In genomic region chr17:35017706-35018030, GRCm38 (mm10) we compare ENCODE assay signal across 21 mouse cellular contexts. TPM values are rescaled to one million over a fixed set of nuclear protein-coding genes. Genes with fewer than 3 reads are reported as not detected.
A peak's percentile ranks its signal among the peaks of the same experiment; 100 is the strongest.
DNase-seq lines count a peak whose midpoint lies in the region; ATAC-seq and TF ChIP-seq lines count a peak whose summit lies in the region.
"Had no signal": no experiment of that assay in that cellular context is flagged by ENCODE, and none has a peak within 500 bp of the region (broad histone marks: within the 10 kb centered on the region; RNA-seq: fewer than 3 reads in every experiment).

No protein-coding gene starts in this region.

- H3K4me3 ChIP-seq in cerebellum, adult 2 months (replicated peaks; ENCODE audit: insufficient read depth, low read depth, low read length), result peak overlapping the region; percentile 7
- 0 out of 2 replicates have a peak overlapping the region, but pooled peaks have one; percentile 1 for H3K4me3 ChIP-seq in midbrain, embryonic 10.5 days
- H3K4me3 ChIP-seq in midbrain, embryonic 15.5 days, result no peak overlapping the region
- H3K4me3 ChIP-seq in limb, embryonic 10.5 days, result no peak overlapping the region
- H3K4me3 ChIP-seq: heart, embryonic 12.5 days; hindbrain, embryonic 10.5 days; intestine, embryonic 15.5 days had no signal

- H3K4me2 ChIP-seq in midbrain, embryonic 15.5 days, result no peak overlapping the region
- H3K4me2 ChIP-seq: heart, embryonic 12.5 days; hindbrain, embryonic 14.5 days; intestine, embryonic 15.5 days had no signal

- 0 out of 2 replicates have a peak overlapping the region, but pooled peaks have one; percentile 18 for H3K27ac ChIP-seq in cerebellum, adult 2 months (ENCODE audit: insufficient read depth, low read length)
- no peak overlapping the region for H3K27ac ChIP-seq in midbrain, embryonic 10.5 days (replicated peaks)
- no peak overlapping the region for H3K27ac ChIP-seq in midbrain, embryonic 15.5 days
- no peak overlapping the region for H3K27ac ChIP-seq in limb, embryonic 10.5 days
- H3K27ac ChIP-seq: hindbrain, embryonic 10.5 days; hindbrain, embryonic 14.5 days; intestine, embryonic 15.5 days had no signal

- H3K4me1 ChIP-seq in cerebellum, adult 2 months (ENCODE audit: control insufficient read depth, insufficient read depth, low read length), result peaks cover 39% of the 10 kb centered on the region
- H3K4me1 ChIP-seq in midbrain, embryonic 10.5 days, result peaks cover 20% of the 10 kb centered on the region
- peaks cover 9% of the 10 kb centered on the region for H3K4me1 ChIP-seq in midbrain, embryonic 15.5 days
- H3K4me1 ChIP-seq in limb, embryonic 10.5 days, result peaks cover 12% of the 10 kb centered on the region

- no peak overlapping the region for H3K9ac ChIP-seq in midbrain, embryonic 15.5 days
- H3K9ac ChIP-seq: heart, embryonic 12.5 days; hindbrain, embryonic 14.5 days; intestine, embryonic 15.5 days had no signal

- no peak for ATAC-seq in cerebellum, adult (ENCODE audit: insufficient number of reproducible peaks, low FRiP score, low TSS enrichment)
- no peak for ATAC-seq in midbrain, embryonic 15.5 days (replicated peaks)
- ATAC-seq: activated CD4-positive, CD25-positive, alpha-beta regulatory T cell, adult 4 months; forebrain, embryonic 16.5 days; intestine, embryonic 15.5 days; Patski had no signal

- intact Hi-C loops in left cerebral cortex, postnatal 25 days (cut with DNase I), result no loop called here

- no peak for TF ChIP-seq CTCF in cerebellum, adult 2 months (IDR thresholded peaks at IDR 0.05; ENCODE audit: borderline replicate concordance, insufficient read depth, low read depth, low read length)

- TF ChIP-seq POLR2A in cerebellum, adult 2 months (IDR thresholded peaks at IDR 0.05; ENCODE audit: borderline replicate concordance, insufficient read depth, low read length), result no peak

- H3K9me3 ChIP-seq in midbrain, embryonic 10.5 days (replicated peaks), result no peaks in the 10 kb centered on the region
- no peaks in the 10 kb centered on the region for H3K9me3 ChIP-seq in midbrain, embryonic 15.5 days
- no peaks in the 10 kb centered on the region for H3K9me3 ChIP-seq in limb, embryonic 10.5 days (replicated peaks)
- H3K9me3 ChIP-seq: heart, embryonic 12.5 days; hindbrain, embryonic 10.5 days; intestine, embryonic 15.5 days had no signal

- peaks cover 67% of the 10 kb centered on the region for H3K36me3 ChIP-seq in midbrain, embryonic 10.5 days
- H3K36me3 ChIP-seq in midbrain, embryonic 15.5 days (replicated peaks), result peaks cover 17% of the 10 kb centered on the region; the same call in 1 of the 2 replicates
- H3K36me3 ChIP-seq in limb, embryonic 10.5 days, result peaks cover 57% of the 10 kb centered on the region

- H3K27me3 ChIP-seq in cerebellum, adult 2 months (ENCODE audit: control insufficient read depth, insufficient read depth, low read length), result no peaks in the 10 kb centered on the region
- no peaks in the 10 kb centered on the region for H3K27me3 ChIP-seq in midbrain, embryonic 10.5 days (ENCODE audit: low read depth, poor library complexity, severe bottlenecking)
- H3K27me3 ChIP-seq in midbrain, embryonic 15.5 days (replicated peaks), result no peaks in the 10 kb centered on the region
- no peaks in the 10 kb centered on the region for H3K27me3 ChIP-seq in limb, embryonic 10.5 days (ENCODE audit: low read depth, poor library complexity, severe bottlenecking)
- H3K27me3 ChIP-seq: CH12.LX; intestine, embryonic 15.5 days; Patski had no signal

- 20% methylated on average over 14 of the region's 14 CpGs for WGBS in cerebellum, adult 2 months
- WGBS in midbrain, embryonic 10.5 days, result 75% methylated on average over 14 of the region's 14 CpGs
- 75% methylated on average over 14 of the region's 14 CpGs for WGBS in midbrain, embryonic 15.5 days
- WGBS in limb, embryonic 10.5 days, result 74% methylated on average over 14 of the region's 14 CpGs

- peak; percentile 29 to 49 for DNase-seq in cerebellum, adult 2 months
- DNase-seq in heart, adult 11 months, result peak; percentile 89
- no peak for DNase-seq in heart, adult 18-20 months
- no peak for DNase-seq in midbrain, embryonic 10.5 days (ENCODE audit: low spot score)
- peak; percentile 28 for DNase-seq in limb, embryonic 10.5 days (ENCODE audit: low spot score)
- no peak for DNase-seq in left cerebral cortex, postnatal 25 days (ENCODE audit: low spot score in 2 of 2)
- DNase-seq: adrenal gland, postnatal 14 days; kidney, adult 18-20 months had no signal

RNA-seq across cellular contexts. Expression of gene Vwa7, which starts 1.3 kb away (rescaled TPM):
- polyA plus RNA-seq in cerebellum, adult 2 months (2012; rRNA removed), result 25.5 and 30.1 TPM in 2 replicates
- 10 to 100 TPM; 13.1 to 14.1 TPM for total RNA-seq in heart, adult 18-20 months (2021)
- 0.19 and 0.28 TPM in 2 replicates for polyA plus RNA-seq in midbrain, embryonic 10.5 days (2016; fragmentation: Nextera tagmentation; extraction: Ambion mirVana)
- polyA plus RNA-seq in midbrain, embryonic 15.5 days (2015; fragmentation: Nextera tagmentation; extraction: Ambion mirVana), result 0.06 and 0.15 TPM in 2 replicates
- 0.15 and 0.23 TPM in 2 replicates for polyA plus RNA-seq in limb, embryonic 10.5 days (2016; fragmentation: Nextera tagmentation; extraction: Ambion mirVana)
- total RNA-seq in left cerebral cortex, postnatal 25 days (2021), result under 1 TPM; 0.30 to 0.37 TPM

RNA-seq across cellular contexts. Expression of gene Sapcd1, which starts 10.1 kb away (rescaled TPM):
- polyA plus RNA-seq in cerebellum, adult 2 months (2012; rRNA removed), result 2.0 and 2.3 TPM in 2 replicates
- not detected for total RNA-seq in heart, adult 18-20 months (2021)
- 7.1 and 7.7 TPM in 2 replicates for polyA plus RNA-seq in midbrain, embryonic 10.5 days (2016; fragmentation: Nextera tagmentation; extraction: Ambion mirVana)
- polyA plus RNA-seq in midbrain, embryonic 15.5 days (2015; fragmentation: Nextera tagmentation; extraction: Ambion mirVana), result 2.5 and 2.7 TPM in 2 replicates
- polyA plus RNA-seq in limb, embryonic 10.5 days (2016; fragmentation: Nextera tagmentation; extraction: Ambion mirVana), result 1.2 and 1.4 TPM in 2 replicates
- under 1 TPM; 0.60 to 0.83 TPM for total RNA-seq in left cerebral cortex, postnatal 25 days (2021)
- total RNA-seq: gastrocnemius, adult 8-10 months; heart, adult 8-10 months; heart, postnatal 25 days had no signal

RNA-seq across cellular contexts. Expression of gene Vars, which starts 16.9 kb away (rescaled TPM):
- 65.3 and 77.0 TPM in 2 replicates for polyA plus RNA-seq in cerebellum, adult 2 months (2012; rRNA removed)
- 10 to 100 TPM; 32.4 to 35.1 TPM for total RNA-seq in heart, adult 18-20 months (2021)
- polyA plus RNA-seq in midbrain, embryonic 10.5 days (2016; fragmentation: Nextera tagmentation; extraction: Ambion mirVana), result 177 and 210 TPM in 2 replicates
- 63.1 and 70.2 TPM in 2 replicates for polyA plus RNA-seq in midbrain, embryonic 15.5 days (2015; fragmentation: Nextera tagmentation; extraction: Ambion mirVana)
- polyA plus RNA-seq in limb, embryonic 10.5 days (2016; fragmentation: Nextera tagmentation; extraction: Ambion mirVana), result 222 and 267 TPM in 2 replicates
- 10 to 100 TPM; 38.0 to 44.7 TPM for total RNA-seq in left cerebral cortex, postnatal 25 days (2021)

RNA-seq across cellular contexts. Expression of gene Msh5, which starts 28.9 kb away (rescaled TPM):
- polyA plus RNA-seq in cerebellum, adult 2 months (2012; rRNA removed), result 4.3 and 5.5 TPM in 2 replicates
- total RNA-seq in heart, adult 18-20 months (2021), result not detected
- polyA plus RNA-seq in midbrain, embryonic 10.5 days (2016; fragmentation: Nextera tagmentation; extraction: Ambion mirVana), result 5.4 and 6.3 TPM in 2 replicates
- 1.6 and 3.3 TPM in 2 replicates for polyA plus RNA-seq in midbrain, embryonic 15.5 days (2015; fragmentation: Nextera tagmentation; extraction: Ambion mirVana)
- 5.2 and 5.4 TPM in 2 replicates for polyA plus RNA-seq in limb, embryonic 10.5 days (2016; fragmentation: Nextera tagmentation; extraction: Ambion mirVana)
- under 1 TPM; 0.76 to 0.96 TPM for total RNA-seq in left cerebral cortex, postnatal 25 days (2021)
- total RNA-seq: gastrocnemius, adult 8-10 months had no signal

RNA-seq across cellular contexts. Expression of gene Clic1, which starts 32.1 kb away (rescaled TPM):
- 41.2 and 42.9 TPM in 2 replicates for polyA plus RNA-seq in cerebellum, adult 2 months (2012; rRNA removed)
- 10 to 100 TPM; 30.4 to 32.4 TPM for total RNA-seq in heart, adult 18-20 months (2021)
- polyA plus RNA-seq in midbrain, embryonic 10.5 days (2016; fragmentation: Nextera tagmentation; extraction: Ambion mirVana), result 216 and 217 TPM in 2 replicates
- 62.4 and 72.1 TPM in 2 replicates for polyA plus RNA-seq in midbrain, embryonic 15.5 days (2015; fragmentation: Nextera tagmentation; extraction: Ambion mirVana)
- 174 and 186 TPM in 2 replicates for polyA plus RNA-seq in limb, embryonic 10.5 days (2016; fragmentation: Nextera tagmentation; extraction: Ambion mirVana)
- 10 to 100 TPM in 1 of 2 experiments, 1 to 10 TPM in 1; 9.9 to 11.6 TPM for total RNA-seq in left cerebral cortex, postnatal 25 days (2021)

Comparison
In these comparisons a context has a peak if more than half of its experiments do, and no peak if none do; other contexts are left out.
1. DNase-seq: peak in cerebellum, adult 2 months (2 of 2), heart, adult 11 months (single experiment) and limb, embryonic 10.5 days (single experiment); none in heart, adult 18-20 months (0 of 2), midbrain, embryonic 10.5 days (single experiment) and left cerebral cortex, postnatal 25 days (0 of 2).
2. H3K4me3 ChIP-seq: peak in cerebellum, adult 2 months (single experiment) and midbrain, embryonic 10.5 days (single experiment); none in midbrain, embryonic 15.5 days (single experiment) and limb, embryonic 10.5 days (single experiment).
3. RNA of gene Vwa7, which starts 1.3 kb away (polyA plus RNA-seq): 25.5 to 30.1 TPM in cerebellum, adult 2 months; 0.19 to 0.28 TPM in midbrain, embryonic 10.5 days, 0.15 to 0.23 TPM in limb, embryonic 10.5 days and 0.06 to 0.15 TPM in midbrain, embryonic 15.5 days; every median in the first group is over 10 times any median in the second.